Mouse (Mus musculus) lung, postnatal 0 days (tissue): ENCODE results near the gene Pdss2. TPM values are rescaled to one million over a fixed set of nuclear protein-coding genes. Genes with fewer than 3 reads are reported as not detected.

Experiments
- ATAC-seq: fragments of 200-750 bp; cut with Nextera tagmentation; 2 replicates; pipeline ENCODE4 v1.8.0; 2017; ENCODE audit warnings: moderate library complexity
- DNase-seq: peaks from one replicate; pipeline ENCODE4 v3.0.0-alpha.2; 2016; ENCODE audit warnings: low spot score
- H3K27ac ChIP-seq: fragments of 300-500 bp; sonication (generic); 2 replicates; pipeline ENCODE4 v1.5.1; 2014; ENCODE audit warnings: antibody characterized with exemption, mild to moderate bottlenecking, low read length, mixed read lengths
- H3K27me3 ChIP-seq: fragments of 300-500 bp; sonication (generic); replicated peaks from 2 replicates; pipeline ENCODE4 v1.6.1; 2014; ENCODE audit warnings: low read length, mixed read lengths; ENCODE audit not compliant: insufficient read depth
- H3K36me3 ChIP-seq: fragments of 300-500 bp; sonication (generic); 2 replicates; pipeline ENCODE4 v1.6.1; 2014; ENCODE audit warnings: low read length, mixed read lengths; ENCODE audit not compliant: insufficient read depth
- H3K4me1 ChIP-seq: fragments of 300-500 bp; sonication (generic); 2 replicates; pipeline ENCODE4 v1.6.1; 2014; ENCODE audit warnings: antibody characterized with exemption, low read depth, low read length, mixed read lengths; ENCODE audit not compliant: insufficient read depth
- H3K4me2 ChIP-seq: fragments of 300-500 bp; sonication (generic); replicated peaks from 2 replicates; pipeline ENCODE4 v1.6.1; 2014; ENCODE audit warnings: low read depth, mild to moderate bottlenecking, low read length, moderate library complexity, mixed read lengths
- H3K4me3 ChIP-seq: fragments of 300-500 bp; sonication (generic); 2 replicates; pipeline ENCODE4 v1.5.1; 2014; ENCODE audit warnings: low read depth, low read length
- H3K9ac ChIP-seq: fragments of 300-500 bp; sonication (generic); replicated peaks from 2 replicates; pipeline ENCODE4 v1.6.1; 2014; ENCODE audit warnings: low read depth, mild to moderate bottlenecking
- H3K9me3 ChIP-seq: fragments of 300-500 bp; sonication (generic); 2 replicates; pipeline ENCODE4 v1.6.1; 2016; ENCODE audit warnings: low read length, mixed read lengths
- CTCF ChIP-seq: IDR thresholded peaks from 2 replicates; pipeline ENCODE4 v1.5.1; 2016; ENCODE audit warnings: antibody characterized with exemption, mild to moderate bottlenecking
- EP300 ChIP-seq: IDR thresholded peaks from 2 replicates; pipeline ENCODE4 v1.6.1; 2016; ENCODE audit warnings: antibody characterized with exemption, mild to moderate bottlenecking, control low read depth
- WGBS: fragments of 180-500 bp; shearing (Covaris S2); extraction: QIAGEN DNeasy Blood & Tissue Kit; methylation state at CpG from one replicate; pipeline ENCODE4 v1.1.7; 2014; 5-methylcytosine and 5-hydroxymethylcytosine counted together
- polyA plus RNA-seq: library from polyadenylated mRNA; unstranded; fragments of >200 nt; fragmentation: Nextera tagmentation; extraction: Ambion mirVana; gene quantifications from 2 replicates; pipeline ENCODE4 v1.2.1, GENCODE M21; 2015

The Pdss2 gene
- polyA plus RNA-seq, 1 experiment from 2014 or later, result 4.5 TPM

DNA sequence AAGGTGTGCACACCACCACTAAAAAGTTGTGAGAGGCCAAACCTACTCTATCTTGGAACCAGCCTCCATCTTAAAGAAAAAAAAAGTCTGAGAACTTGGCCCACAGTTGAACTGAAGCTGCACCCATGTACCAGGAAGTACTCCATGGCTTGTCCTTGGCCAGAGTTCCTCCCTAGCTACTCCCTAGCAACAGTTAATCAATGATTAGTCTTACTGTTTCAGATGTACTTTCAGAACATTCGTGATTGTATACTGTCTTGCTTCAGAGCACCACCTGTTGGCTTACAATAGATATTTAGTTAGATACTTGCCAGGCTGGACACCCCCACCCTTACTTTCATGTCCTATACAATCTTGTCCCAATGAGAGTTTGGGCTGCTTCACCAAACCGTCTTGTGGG is 50.0 kb downstream of the Pdss2 start:
- H3K9me3 ChIP-seq, result no peaks in the 10 kb centered on the region
- no peak overlapping the region for H3K9ac ChIP-seq
- DNase-seq, result no peak
- H3K27ac ChIP-seq, result no peak overlapping the region
- no peak for ATAC-seq
- no peak overlapping the region for H3K4me2 ChIP-seq
- TF ChIP-seq CTCF (no peak), EP300 (no peak)
- no peak overlapping the region for H3K4me3 ChIP-seq
- no peaks in the 10 kb centered on the region for H3K36me3 ChIP-seq
- 70% methylated on average over 2 of the region's 2 CpGs for WGBS
- H3K27me3 ChIP-seq, result no peaks in the 10 kb centered on the region
- H3K4me1 ChIP-seq, result no peaks in the 10 kb centered on the region

DNA sequence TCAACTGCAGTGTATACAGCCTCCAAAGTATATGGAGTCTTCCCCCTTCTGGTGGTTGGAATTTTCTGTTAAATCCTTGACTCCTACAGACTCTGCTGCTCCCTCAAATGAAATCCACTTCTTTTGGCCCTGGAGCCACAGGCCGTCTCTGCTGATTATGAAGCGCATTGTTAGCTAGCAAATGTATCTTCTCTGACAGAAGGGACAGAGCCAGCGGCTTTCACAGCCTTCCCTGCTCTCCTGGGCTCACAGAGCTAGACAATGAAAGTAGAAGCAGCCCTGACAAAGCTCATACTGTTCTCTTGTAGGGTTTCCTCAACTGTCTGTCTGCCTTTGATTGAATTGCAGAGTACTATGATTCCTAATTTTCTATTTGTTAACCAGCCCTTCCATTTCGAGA is 51.1 kb downstream of the Pdss2 start:
- Histone ChIP-seq H3K4me3 (no peak overlapping the region), H3K4me2 (no peak overlapping the region), H3K9me3 (no peaks in the 10 kb centered on the region), H3K27me3 (no peaks in the 10 kb centered on the region), H3K9ac (no peak overlapping the region), H3K36me3 (no peaks in the 10 kb centered on the region), H3K4me1 (no peaks in the 10 kb centered on the region), H3K27ac (no peak overlapping the region)
- 87% methylated on average over 4 of the region's 4 CpGs for WGBS
- TF ChIP-seq EP300, result no peak
- DNase-seq, result no peak
- ATAC-seq, result no peak

DNA sequence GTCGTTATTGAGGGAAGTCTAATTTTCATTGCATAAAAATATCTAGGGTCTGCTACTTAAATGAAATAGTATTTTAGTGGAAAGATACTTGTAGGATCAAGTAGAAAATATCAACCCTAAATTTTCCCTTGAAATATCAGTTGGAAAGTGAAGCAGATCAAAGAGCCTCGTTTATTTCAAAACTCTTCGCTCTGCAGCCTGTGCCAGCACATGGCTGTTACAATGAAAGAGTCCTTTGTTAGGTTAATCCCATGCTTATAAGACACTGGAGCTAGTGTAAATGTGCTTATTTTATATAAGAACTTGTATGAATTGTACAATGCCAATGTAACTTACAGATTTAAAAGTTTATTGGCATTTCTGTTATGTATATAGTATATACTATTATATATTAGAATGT is 51.8 kb downstream of the Pdss2 start:
- H3K27ac ChIP-seq, result no peak overlapping the region
- DNase-seq, result no peak
- no peaks in the 10 kb centered on the region for H3K4me1 ChIP-seq
- H3K36me3 ChIP-seq, result no peaks in the 10 kb centered on the region
- H3K4me3 ChIP-seq, result no peak overlapping the region
- TF ChIP-seq EP300 (no peak), CTCF (no peak)
- H3K27me3 ChIP-seq, result no peaks in the 10 kb centered on the region
- H3K9ac ChIP-seq, result no peak overlapping the region
- 65% methylated on average over 3 of the region's 3 CpGs for WGBS
- ATAC-seq, result no peak
- H3K9me3 ChIP-seq, result no peaks in the 10 kb centered on the region
- H3K4me2 ChIP-seq, result no peak overlapping the region

DNA sequence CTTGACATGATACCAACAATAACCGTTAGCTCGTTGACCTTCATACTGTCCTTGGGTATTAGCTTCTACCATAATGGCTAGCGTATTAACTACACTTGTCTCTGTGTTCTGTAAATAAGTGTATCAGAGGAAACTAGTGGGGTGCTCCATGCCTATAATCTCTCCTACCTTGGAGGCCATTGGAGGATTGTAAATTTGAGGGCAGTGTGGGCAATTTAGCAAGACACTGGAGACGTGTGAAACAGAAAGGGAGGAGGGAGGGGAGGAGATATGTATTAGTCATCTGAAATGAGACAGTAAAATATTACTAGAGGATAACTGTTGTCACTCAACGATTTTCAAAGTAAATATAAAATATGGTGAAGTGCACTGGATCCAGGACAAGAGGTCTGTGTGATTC is 54.2 kb downstream of the Pdss2 start:
- no peak overlapping the region for H3K4me2 ChIP-seq
- DNase-seq (no peak), ATAC-seq (no peak)
- WGBS, result 75% methylated on average over 5 of the region's 5 CpGs
- no peaks in the 10 kb centered on the region for H3K4me1 ChIP-seq
- H3K36me3 ChIP-seq, result no peaks in the 10 kb centered on the region
- no peaks in the 10 kb centered on the region for H3K9me3 ChIP-seq
- H3K27me3 ChIP-seq, result no peaks in the 10 kb centered on the region
- H3K4me3 ChIP-seq, result no peak overlapping the region
- TF ChIP-seq EP300 (no peak), CTCF (no peak)
- no peak overlapping the region for H3K9ac ChIP-seq
- H3K27ac ChIP-seq, result no peak overlapping the region

DNA sequence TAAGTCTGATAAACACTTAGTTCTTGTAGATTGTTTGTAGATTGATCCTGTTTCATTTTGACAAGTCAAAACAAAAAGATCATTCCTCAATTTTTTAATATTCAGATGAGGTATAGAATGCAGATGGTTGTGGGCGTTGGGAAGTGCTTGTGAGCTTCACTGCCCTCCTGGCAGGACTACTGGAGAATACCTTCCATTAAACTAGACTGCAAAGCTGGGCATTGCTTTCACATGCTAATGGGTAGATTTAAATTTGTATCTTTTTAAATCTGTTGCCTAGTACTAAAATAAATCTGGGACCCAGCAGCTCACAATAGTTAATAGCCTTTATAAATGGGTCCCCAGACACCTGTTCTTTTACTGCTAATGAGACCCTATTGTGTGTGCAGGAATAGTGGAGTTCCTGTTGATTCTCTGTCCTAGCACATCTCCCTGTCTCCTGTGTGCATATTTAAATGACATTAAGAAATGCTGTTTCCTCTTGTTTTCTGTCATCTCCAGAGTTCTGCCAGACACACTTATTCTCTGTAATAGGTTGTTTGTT is 54.9 kb downstream of the Pdss2 start:
- Histone ChIP-seq H3K27me3 (no peaks in the 10 kb centered on the region), H3K9ac (no peak overlapping the region), H3K9me3 (no peaks in the 10 kb centered on the region), H3K4me1 (no peaks in the 10 kb centered on the region), H3K27ac (no peak overlapping the region), H3K4me2 (no peak overlapping the region), H3K36me3 (no peaks in the 10 kb centered on the region), H3K4me3 (no peak overlapping the region)
- 87% methylated on average over 1 of the region's 1 CpGs for WGBS
- TF ChIP-seq CTCF (no peak), EP300 (no peak)
- no peak for DNase-seq
- ATAC-seq, result no peak

DNA sequence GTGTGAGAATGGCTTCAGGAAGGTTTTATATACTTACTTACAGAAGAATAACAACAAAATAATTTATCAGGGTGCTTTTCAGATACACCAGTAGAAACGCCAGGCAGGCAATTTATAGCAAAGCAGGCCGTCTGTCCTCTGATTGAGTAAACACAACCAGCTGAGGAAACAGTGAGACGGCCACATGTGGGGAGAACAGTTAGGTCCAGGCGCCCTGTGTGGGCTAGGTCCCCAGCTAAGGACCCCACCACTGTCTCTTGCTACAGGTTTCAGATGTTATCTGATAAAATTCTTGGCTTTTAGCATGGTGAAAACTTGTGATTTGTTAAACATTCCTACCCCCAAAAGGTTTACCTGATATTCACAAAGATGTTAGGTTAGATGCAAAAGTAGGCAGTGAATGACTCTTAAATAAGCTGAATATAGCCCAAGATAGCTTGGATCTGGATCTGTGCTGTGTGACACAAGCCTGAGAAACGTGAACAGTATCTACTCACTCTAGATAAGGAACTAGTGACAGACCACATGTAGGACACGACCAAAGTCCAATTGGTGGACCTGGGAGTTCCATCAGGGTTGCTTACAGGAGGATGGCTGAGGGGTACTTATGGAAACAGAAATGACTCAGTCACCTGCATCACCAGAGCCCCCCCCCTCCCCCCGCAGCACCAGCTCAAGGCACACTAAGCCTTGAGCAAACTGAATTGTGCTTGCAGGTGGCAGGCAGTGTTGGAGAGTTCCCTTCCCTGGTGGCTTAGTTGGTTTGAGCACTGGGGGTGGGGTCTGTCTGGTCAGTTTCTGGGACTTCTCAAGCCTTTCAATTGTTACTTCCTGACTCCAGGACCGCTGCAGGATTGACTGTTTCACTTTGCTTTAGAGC is 56.2 kb downstream of the Pdss2 start:
- Histone ChIP-seq H3K27me3 (no peaks in the 10 kb centered on the region), H3K9me3 (no peaks in the 10 kb centered on the region), H3K27ac (no peak overlapping the region), H3K4me3 (no peak overlapping the region), H3K4me2 (no peak overlapping the region), H3K4me1 (no peaks in the 10 kb centered on the region), H3K9ac (no peak overlapping the region), H3K36me3 (no peaks in the 10 kb centered on the region)
- 41% methylated on average over 8 of the region's 8 CpGs for WGBS
- ATAC-seq (no peak), DNase-seq (no peak)
- no peak for TF ChIP-seq CTCF
- no peak for TF ChIP-seq EP300
